Mouse (Mus musculus) frontal cortex, postnatal 14 days (tissue): ENCODE measurements at regions not wholly inside any gene's neighbourhood (a gene's known extent, or its start where the extent isn't known, plus 50 kb on each side); places are given as distances from the start of the nearest gene placed in this dataset.

Experiments
- DNase-seq, 2 experiments: peaks; one replicate each; pipeline ENCODE4 v3.0.0; 2022; ENCODE audit warnings: low spot score in 2 of 2

- peak; percentile 9 to 12 for DNase-seq
These were observed 252.3 kb upstream of the Gm5148 start for GRCm38 (mm10) chr3:37976566-37976965.

GRCm38 (mm10) chr3:37975194-37975756 lies 251.0 kb upstream of the Gm5148 start:
- no peak for DNase-seq

GRCm38 (mm10) chr3:37972931-37973330 lies 248.6 kb upstream of the Gm5148 start:
- DNase-seq = no peak

- DNase-seq = no peak
These were observed 246.9 kb upstream of the Gm5148 start for GRCm38 (mm10) chr3:37971240-37971639.

GRCm38 (mm10) chr3:37968654-37969053 lies 244.4 kb upstream of the Gm5148 start:
- no peak for DNase-seq

- DNase-seq = no peak
These were observed 240.9 kb upstream of the Gm5148 start for GRCm38 (mm10) chr3:37965221-37965620.

- DNase-seq = no peak
These were observed 239.8 kb upstream of the Gm5148 start for GRCm38 (mm10) chr3:37964083-37964482.

- DNase-seq = no peak
These were observed 238.5 kb upstream of the Gm5148 start for GRCm38 (mm10) chr3:37962811-37963210.

- no peak for DNase-seq
These were observed 237.9 kb upstream of the Gm5148 start for GRCm38 (mm10) chr3:37962043-37962810.

GRCm38 (mm10) chr3:37958361-37958978 lies 234.2 kb upstream of the Gm5148 start:
- DNase-seq = no peak

- no peak for DNase-seq
These were observed 232.3 kb upstream of the Gm5148 start for GRCm38 (mm10) chr3:37956543-37956942.

GRCm38 (mm10) chr3:37952891-37953290 lies 228.6 kb upstream of the Gm5148 start:
- peak in 1 of 2 experiments; percentile 29 for DNase-seq

GRCm38 (mm10) chr3:37952251-37952650 lies 228.0 kb upstream of the Gm5148 start:
- DNase-seq = no peak

- no peak for DNase-seq
These were observed 219.4 kb upstream of the Gm5148 start for GRCm38 (mm10) chr3:37943661-37944060.

GRCm38 (mm10) chr3:37940016-37940415 lies 215.7 kb upstream of the Gm5148 start:
- DNase-seq = no peak

GRCm38 (mm10) chr3:37938870-37939269 lies 214.6 kb upstream of the Gm5148 start:
- no peak for DNase-seq

- DNase-seq = no peak
These were observed 213.9 kb upstream of the Gm5148 start for GRCm38 (mm10) chr3:37938284-37938596.

GRCm38 (mm10) chr3:37937381-37938283 lies 213.3 kb upstream of the Gm5148 start:
- DNase-seq = no peak

- DNase-seq = no peak
These were observed 212.1 kb upstream of the Gm5148 start for GRCm38 (mm10) chr3:37936251-37936931.

GRCm38 (mm10) chr3:37934905-37935708 lies 210.8 kb upstream of the Gm5148 start:
- no peak for DNase-seq

- DNase-seq = no peak
These were observed 209.9 kb upstream of the Gm5148 start for GRCm38 (mm10) chr3:37934236-37934635.
